Mouse (Mus musculus): ENCODE data around the gene Eci2. TPM values are rescaled to one million over a fixed set of nuclear protein-coding genes. Genes with fewer than 3 reads are reported as not detected.
"Not testable (repeated sequence)": the region's sequence is repeated elsewhere in the genome, so short reads cannot be mapped to it uniquely, and the experiment has no call there.

Eci2 gene
- polyA plus RNA-seq, 1 experiment: 10.2 TPM

DNA sequence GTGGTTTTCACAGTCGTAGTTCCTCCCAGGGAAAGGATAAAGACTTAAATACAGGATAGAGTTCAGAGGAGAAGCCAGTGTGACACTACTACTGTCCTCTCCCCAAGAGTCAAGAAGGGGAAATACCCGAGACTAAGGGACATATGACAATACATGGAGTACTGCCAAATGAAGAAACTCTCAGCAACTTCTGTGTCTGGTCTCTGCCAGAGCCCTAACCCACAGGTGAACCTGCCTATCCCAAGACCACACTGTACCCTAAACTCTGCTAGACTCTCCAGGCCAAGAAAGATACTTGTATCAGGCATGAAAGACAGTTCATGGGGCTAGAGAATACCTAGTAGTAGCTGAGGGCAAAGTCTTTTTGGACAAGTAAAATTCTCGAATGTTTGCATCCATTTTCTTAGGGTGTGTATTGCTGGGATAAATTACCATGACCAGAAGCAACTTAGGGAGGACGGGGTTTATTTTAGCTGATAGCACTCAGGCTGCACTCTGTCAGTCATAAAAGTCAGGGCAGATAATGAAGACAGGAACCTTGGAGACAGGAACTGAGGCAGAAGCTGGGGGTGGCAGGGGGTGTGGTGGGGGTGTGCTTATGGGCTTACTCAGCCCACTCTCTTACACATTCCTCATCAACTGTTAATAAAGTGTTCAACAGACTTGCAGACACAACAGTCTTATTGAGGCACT, 35.2 kb downstream of the Eci2 start:
- Histone ChIP-seq H3K4me3 (ENCODE audit: control insufficient read depth, low read depth, low read length) (no peak overlapping the region), H3K4me1 (ENCODE audit: control insufficient read depth, insufficient read depth, low read length) (no peaks in the 10 kb centered on the region; the same call in 1 of the 2 replicates), H3K27me3 (ENCODE audit: control insufficient read depth, insufficient read depth, low read length) (no peaks in the 10 kb centered on the region), H3K36me3 (ENCODE audit: control insufficient read depth, insufficient read depth, low read length) (no peaks in the 10 kb centered on the region), H3K27ac (ENCODE audit: control insufficient read depth, insufficient read depth, low read depth, low read length) (no peak overlapping the region)
- TF ChIP-seq CTCF (IDR thresholded peaks at IDR 0.05; ENCODE audit: control insufficient read depth, insufficient read depth, insufficient replicate concordance, low read depth, low read length) (no peak), POLR2A (IDR thresholded peaks at IDR 0.05; ENCODE audit: control insufficient read depth, low read depth, low read length) (no peak)

DNA sequence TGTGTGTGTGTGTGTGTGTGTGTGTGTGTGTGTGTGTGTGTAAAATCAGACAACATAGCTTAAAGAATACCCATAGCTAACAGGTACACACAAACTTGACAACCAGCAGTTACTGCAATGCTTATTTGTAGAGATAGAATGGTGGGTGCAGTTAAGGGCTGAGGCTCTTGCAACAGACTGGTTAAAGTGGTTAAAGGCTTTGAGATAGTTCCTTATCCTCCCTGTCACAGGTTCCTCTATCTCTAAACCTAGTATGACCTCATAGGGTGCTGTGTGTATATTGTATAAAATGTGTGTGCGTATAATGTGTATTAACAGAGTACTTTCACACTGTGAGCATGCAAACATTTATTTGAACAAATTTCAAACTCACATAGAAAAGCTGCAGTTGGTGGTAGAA, 43.4 kb downstream of the Eci2 start:
- H3K36me3 ChIP-seq (ENCODE audit: control insufficient read depth, insufficient read depth, low read length); H3K27me3 ChIP-seq (ENCODE audit: control insufficient read depth, insufficient read depth, low read length); H3K4me3 ChIP-seq (ENCODE audit: control insufficient read depth, low read depth, low read length); H3K4me1 ChIP-seq (ENCODE audit: control insufficient read depth, insufficient read depth, low read length); H3K27ac ChIP-seq (ENCODE audit: control insufficient read depth, insufficient read depth, low read depth, low read length): not testable (repeated sequence)

DNA sequence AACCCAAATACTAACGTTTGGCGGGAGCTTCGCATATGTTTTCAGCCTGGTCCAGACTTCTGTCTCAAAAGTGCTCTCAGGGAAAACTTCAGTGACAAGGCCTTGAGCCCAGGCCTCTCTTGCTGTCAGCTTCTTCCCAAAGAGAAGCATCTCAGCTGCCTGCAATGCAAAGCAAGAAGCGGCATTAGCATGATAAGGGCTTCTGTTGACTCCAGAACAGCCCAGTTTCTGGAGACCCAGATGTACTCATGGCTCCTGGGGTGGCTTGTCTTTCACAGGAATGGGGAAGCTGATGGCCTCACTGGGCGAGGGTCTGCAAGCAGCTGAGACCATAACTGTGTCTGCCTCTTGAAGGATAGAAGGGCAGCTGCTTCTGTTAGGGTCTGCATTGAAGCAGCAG, 48.3 kb downstream of the Eci2 start:
- not testable (repeated sequence) for H3K36me3 ChIP-seq (ENCODE audit: control insufficient read depth, insufficient read depth, low read length); H3K27me3 ChIP-seq (ENCODE audit: control insufficient read depth, insufficient read depth, low read length); H3K27ac ChIP-seq (ENCODE audit: control insufficient read depth, insufficient read depth, low read depth, low read length); H3K4me1 ChIP-seq (ENCODE audit: control insufficient read depth, insufficient read depth, low read length); H3K4me3 ChIP-seq (ENCODE audit: control insufficient read depth, low read depth, low read length)

DNA sequence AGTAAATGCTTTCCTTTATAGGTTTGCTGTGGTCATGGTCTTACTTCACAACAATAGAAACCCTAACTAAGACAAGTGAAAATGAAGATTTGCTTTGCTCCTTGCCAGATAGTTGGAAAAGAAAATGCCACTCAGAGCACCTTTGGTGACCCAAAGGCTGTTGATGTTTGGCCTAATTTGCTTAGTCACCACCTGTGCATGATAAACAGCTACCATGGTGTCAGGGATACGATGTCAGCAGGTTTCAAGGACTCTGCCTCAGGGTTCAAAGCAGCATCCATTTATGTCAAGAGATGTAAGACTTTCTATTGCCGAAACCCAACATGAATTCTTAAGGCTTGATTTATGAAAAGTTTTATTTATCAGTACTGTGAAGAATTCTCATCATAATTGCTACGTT, 49.5 kb downstream of the Eci2 start:
- no peak for TF ChIP-seq CTCF (IDR thresholded peaks at IDR 0.05; ENCODE audit: control insufficient read depth, insufficient read depth, insufficient replicate concordance, low read depth, low read length)
- TF ChIP-seq POLR2A (IDR thresholded peaks at IDR 0.05; ENCODE audit: control insufficient read depth, low read depth, low read length): no peak
- H3K36me3 ChIP-seq (ENCODE audit: control insufficient read depth, insufficient read depth, low read length): no peaks in the 10 kb centered on the region

DNA sequence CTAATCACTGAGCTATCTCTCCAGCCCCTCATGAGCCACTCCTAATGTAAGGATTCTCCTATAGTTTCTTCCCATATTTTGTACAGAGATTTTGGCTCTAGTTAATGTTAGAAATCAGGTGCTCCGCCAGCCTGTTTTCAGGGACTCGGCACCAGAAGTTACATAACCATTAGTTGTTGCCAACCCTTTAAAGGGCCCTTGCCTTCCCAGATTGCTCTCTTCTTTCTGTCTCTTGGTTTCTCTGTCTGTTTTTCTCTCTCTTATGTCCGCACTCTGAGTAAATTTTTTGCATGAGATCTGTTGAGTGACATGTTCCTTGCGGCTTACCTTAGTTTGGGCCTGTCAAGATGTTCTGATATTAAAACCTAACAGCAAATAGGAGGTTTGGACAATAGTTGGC, 50.8 kb downstream of the Eci2 start:
- no peak for TF ChIP-seq CTCF (IDR thresholded peaks at IDR 0.05; ENCODE audit: control insufficient read depth, insufficient read depth, insufficient replicate concordance, low read depth, low read length)
- TF ChIP-seq POLR2A (IDR thresholded peaks at IDR 0.05; ENCODE audit: control insufficient read depth, low read depth, low read length): no peak
- Histone ChIP-seq H3K4me1 (ENCODE audit: control insufficient read depth, insufficient read depth, low read length) (no peaks in the 10 kb centered on the region), H3K4me3 (ENCODE audit: control insufficient read depth, low read depth, low read length) (no peak overlapping the region)

More for the DNA sequence above, 49.5 kb downstream of the Eci2 start:
- no peak overlapping the region for H3K27ac ChIP-seq (ENCODE audit: control insufficient read depth, insufficient read depth, low read depth, low read length)
- H3K4me1 ChIP-seq (ENCODE audit: control insufficient read depth, insufficient read depth, low read length): no peaks in the 10 kb centered on the region
- H3K4me3 ChIP-seq (ENCODE audit: control insufficient read depth, low read depth, low read length): no peak overlapping the region
- no peaks in the 10 kb centered on the region for H3K27me3 ChIP-seq (ENCODE audit: control insufficient read depth, insufficient read depth, low read length)

DNA sequence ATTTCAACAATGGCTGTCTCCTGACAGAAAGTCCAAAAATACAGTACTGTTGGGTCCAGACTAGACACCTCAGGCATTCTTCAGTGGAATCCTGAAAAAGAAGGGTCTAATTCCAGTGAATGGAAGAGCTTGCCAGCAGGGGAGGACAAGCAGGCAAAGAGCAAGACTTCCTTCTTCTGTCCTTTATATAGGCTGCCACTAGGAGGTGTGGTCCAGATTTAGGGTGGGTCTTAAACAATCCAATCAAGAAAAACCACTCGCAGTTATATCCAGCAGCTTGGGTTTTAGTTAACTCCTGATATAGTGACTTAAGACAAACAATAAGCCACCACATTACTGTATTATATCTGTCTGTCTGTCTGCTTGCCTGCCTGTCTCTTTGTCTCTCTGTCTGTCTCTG, 53.1 kb downstream of the Eci2 start:
- Histone ChIP-seq H3K36me3 (ENCODE audit: control insufficient read depth, insufficient read depth, low read length) (no peaks in the 10 kb centered on the region), H3K4me3 (ENCODE audit: control insufficient read depth, low read depth, low read length) (no peak overlapping the region), H3K27ac (ENCODE audit: control insufficient read depth, insufficient read depth, low read depth, low read length) (no peak overlapping the region), H3K4me1 (ENCODE audit: control insufficient read depth, insufficient read depth, low read length) (no peaks in the 10 kb centered on the region), H3K27me3 (ENCODE audit: control insufficient read depth, insufficient read depth, low read length) (no peaks in the 10 kb centered on the region)
- TF ChIP-seq POLR2A (IDR thresholded peaks at IDR 0.05; ENCODE audit: control insufficient read depth, low read depth, low read length) (no peak), CTCF (IDR thresholded peaks at IDR 0.05; ENCODE audit: control insufficient read depth, insufficient read depth, insufficient replicate concordance, low read depth, low read length) (no peak)

More for the DNA sequence above, 50.8 kb downstream of the Eci2 start:
- Histone ChIP-seq H3K36me3 (ENCODE audit: control insufficient read depth, insufficient read depth, low read length) (no peaks in the 10 kb centered on the region), H3K27ac (ENCODE audit: control insufficient read depth, insufficient read depth, low read depth, low read length) (no peak overlapping the region), H3K27me3 (ENCODE audit: control insufficient read depth, insufficient read depth, low read length) (no peaks in the 10 kb centered on the region)

DNA sequence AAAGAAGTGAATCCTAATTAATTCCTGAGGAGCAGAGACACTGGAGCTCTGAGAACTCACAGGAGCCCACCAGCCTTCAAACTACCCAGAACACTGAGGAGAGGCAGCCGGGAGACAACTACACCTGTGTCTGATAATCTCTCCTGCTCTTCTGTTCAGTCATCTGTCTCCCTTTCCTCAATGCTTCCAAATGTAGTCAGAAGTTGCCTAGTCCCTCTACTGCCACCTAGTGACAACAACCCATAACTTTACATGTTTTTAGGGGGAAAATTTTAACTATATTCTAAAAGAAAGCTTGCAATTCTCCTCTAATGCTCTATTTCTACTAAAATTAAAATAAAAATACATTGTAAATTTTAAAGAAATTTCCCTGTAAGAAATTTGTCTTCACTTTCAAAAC, 53.7 kb downstream of the Eci2 start:
- TF ChIP-seq CTCF (IDR thresholded peaks at IDR 0.05; ENCODE audit: control insufficient read depth, insufficient read depth, insufficient replicate concordance, low read depth, low read length) (no peak), POLR2A (IDR thresholded peaks at IDR 0.05; ENCODE audit: control insufficient read depth, low read depth, low read length) (no peak)
- Histone ChIP-seq H3K36me3 (ENCODE audit: control insufficient read depth, insufficient read depth, low read length) (no peaks in the 10 kb centered on the region), H3K4me1 (ENCODE audit: control insufficient read depth, insufficient read depth, low read length) (no peaks in the 10 kb centered on the region), H3K4me3 (ENCODE audit: control insufficient read depth, low read depth, low read length) (no peak overlapping the region), H3K27me3 (ENCODE audit: control insufficient read depth, insufficient read depth, low read length) (no peaks in the 10 kb centered on the region), H3K27ac (ENCODE audit: control insufficient read depth, insufficient read depth, low read depth, low read length) (no peak overlapping the region)

DNA sequence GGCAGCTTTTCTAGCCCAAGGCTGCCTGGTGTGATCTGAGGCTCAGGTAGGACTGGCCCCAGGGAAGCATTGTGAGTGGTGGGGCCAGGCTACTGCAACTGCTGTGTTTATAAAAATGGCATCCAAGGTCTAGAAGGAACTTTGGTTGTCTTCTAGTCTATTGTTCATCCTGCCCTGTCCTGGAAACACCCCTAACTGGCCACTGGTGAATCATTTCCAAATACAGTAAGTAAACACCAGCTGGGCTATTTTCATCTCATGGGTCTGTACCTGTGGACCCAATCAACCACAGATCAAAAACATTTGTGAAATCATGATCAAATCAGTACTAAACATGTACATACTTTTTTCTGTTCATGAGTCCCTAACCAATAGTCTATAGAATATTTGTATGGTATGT, 54.4 kb downstream of the Eci2 start:
- not testable (repeated sequence) for H3K4me3 ChIP-seq (ENCODE audit: control insufficient read depth, low read depth, low read length); H3K27me3 ChIP-seq (ENCODE audit: control insufficient read depth, insufficient read depth, low read length); H3K27ac ChIP-seq (ENCODE audit: control insufficient read depth, insufficient read depth, low read depth, low read length); H3K4me1 ChIP-seq (ENCODE audit: control insufficient read depth, insufficient read depth, low read length); H3K36me3 ChIP-seq (ENCODE audit: control insufficient read depth, insufficient read depth, low read length)

DNA sequence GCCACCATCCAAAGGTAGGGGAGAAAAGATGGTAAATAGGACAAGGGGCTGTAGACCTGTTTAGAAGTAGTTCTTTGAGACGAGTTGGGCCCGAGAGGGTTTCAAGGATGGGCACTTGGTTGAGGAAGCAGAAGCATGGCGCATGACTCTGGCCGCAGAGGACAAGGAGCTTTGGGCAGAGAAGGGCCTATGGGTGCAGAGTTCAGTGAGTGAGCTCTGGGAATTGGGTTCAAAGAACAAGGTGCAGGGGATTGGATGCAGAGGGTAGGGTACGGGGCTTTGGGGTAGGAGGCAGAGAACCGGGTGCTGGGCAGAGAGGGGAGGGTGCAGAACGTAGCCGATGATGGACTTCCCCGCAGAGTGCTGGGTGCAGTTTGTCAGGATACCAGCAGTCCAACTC, 61.2 kb downstream of the Eci2 start:
- H3K27ac ChIP-seq (ENCODE audit: control insufficient read depth, insufficient read depth, low read depth, low read length); H3K4me3 ChIP-seq (ENCODE audit: control insufficient read depth, low read depth, low read length); H3K36me3 ChIP-seq (ENCODE audit: control insufficient read depth, insufficient read depth, low read length); H3K27me3 ChIP-seq (ENCODE audit: control insufficient read depth, insufficient read depth, low read length); H3K4me1 ChIP-seq (ENCODE audit: control insufficient read depth, insufficient read depth, low read length): not testable (repeated sequence)

Data from testis, adult 2 months (tissue).